Mouse (Mus musculus): ENCODE data around the gene Tspan1.
A peak's percentile ranks its signal among the peaks of the same experiment; 100 is the strongest.

The Tspan1 gene

DNA sequence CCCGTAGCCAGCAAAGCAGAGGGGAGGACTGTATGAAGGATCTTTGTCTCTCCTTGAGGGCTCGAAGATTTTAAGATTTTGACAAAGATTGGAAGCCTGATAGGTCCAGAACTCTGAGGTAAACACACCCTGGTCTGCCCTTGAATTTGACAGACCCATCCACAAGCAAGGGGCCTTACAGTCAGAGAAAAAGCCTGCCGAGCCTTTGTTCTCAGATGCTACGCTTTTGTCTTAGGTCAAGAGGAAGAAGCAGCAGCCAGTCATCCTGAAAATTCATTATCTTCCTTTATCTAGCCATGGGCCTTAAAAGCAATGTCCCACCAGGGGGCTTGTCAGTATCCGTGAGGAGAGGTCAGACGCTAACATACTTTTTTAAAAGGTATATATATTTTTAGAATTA lies 39.4 kb downstream of the Tspan1 start:
- ATAC-seq (ENCODE audit: low TSS enrichment) = no peak

DNA sequence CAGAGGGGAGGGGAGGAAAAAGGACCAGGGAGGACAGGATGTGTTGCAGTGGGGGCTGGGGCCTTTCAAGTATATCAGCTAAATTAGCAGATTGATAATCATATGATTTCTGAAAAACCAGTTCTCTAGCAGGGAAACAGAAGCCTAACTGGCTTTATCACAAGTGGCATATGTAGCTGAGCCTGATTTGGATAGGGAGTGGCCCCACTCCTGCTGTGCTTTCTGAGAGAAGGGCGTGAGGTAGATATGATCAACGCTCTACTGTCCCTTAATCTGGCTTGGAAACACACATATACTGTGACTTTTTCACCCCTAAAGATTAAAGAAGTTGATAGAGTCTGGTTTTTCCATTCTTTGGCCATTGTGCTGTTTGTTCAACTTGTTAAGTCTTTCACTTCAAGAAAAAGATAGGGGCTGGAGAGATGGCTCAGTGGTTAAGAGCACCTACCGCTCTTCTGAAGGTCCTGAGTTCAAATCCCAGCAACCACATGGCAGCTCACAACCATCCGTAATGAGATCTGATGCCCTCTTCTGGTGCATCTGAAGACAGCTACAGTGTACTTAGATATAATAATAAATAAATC lies 41.5 kb downstream of the Tspan1 start:
- no peak for ATAC-seq (ENCODE audit: low TSS enrichment)

DNA sequence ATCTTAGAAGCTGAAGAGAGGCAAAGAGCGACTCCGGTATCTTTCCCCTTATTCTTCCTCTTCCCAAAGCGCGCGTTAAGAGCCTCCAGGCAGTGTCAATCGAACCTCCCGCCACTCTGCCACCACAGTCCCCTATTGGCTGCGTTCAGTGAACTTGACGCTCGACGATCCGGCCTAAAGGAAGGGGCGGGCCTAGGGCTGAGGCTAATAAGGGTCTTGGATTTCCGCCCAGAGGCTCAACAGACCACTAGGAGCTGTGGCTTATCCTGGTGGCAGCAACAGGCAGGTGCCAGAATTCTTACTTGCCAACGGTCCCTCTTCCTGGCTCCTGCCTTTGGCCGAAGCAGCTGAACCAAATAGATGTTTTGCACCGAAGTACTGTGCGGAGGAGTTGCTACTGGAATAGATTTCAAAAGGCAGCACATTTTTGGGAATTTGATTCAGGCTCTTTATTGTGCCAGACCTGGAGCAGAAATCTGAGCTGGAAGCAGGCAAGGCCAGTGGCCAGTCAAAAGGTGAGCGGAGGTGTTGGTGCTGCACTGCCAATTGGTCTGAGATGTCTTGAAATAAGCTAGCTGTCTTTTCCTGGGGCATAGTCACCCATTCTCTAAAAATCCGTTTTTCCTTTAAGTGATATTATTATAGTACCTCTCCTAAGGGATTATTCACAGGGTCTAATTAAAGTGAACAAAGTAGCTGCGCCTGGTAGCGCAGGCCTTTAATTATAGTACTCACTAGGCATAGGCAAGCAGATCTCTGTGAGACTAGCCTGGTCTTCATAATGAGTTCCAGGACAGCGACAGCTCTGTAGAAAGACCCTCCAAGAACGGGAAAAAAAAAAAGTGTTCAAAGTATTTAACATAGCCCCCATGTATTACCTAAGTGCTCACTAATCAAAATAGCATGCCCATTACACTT lies 43.5 kb downstream of the Tspan1 start, which contains the start of the genes Rad54l and Pomgnt1:
Rad54l (minus strand) TSS at position 89 of the 918 bp plus-strand sequence.
Pomgnt1 (plus strand) TSS at position 239 of the 918 bp plus-strand sequence.
- peak; percentile 97 for ATAC-seq (ENCODE audit: low TSS enrichment)

DNA sequence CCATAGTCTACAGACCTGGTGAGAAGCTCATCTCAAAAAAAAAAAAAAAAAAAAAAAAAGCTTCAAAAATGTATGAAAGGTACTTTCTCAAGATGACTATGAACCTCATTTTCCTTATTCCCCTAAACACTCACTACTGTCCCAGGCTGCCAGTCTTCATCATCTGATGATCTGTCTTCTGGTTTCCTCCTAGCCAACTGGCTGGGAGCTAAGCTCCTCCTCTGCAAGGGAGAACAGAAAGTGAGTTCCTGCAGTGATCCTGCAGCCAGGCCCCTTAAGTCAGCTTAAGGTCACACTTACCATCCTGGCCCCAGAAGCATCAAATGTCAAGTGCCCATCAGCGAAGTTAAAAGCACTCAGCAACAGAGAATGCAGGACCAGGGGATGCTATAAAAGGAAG lies 44.6 kb downstream of the Tspan1 start:
- no peak for ATAC-seq (ENCODE audit: low TSS enrichment)

All from frontal cortex, adult (tissue).